In the genomic region with DNA sequence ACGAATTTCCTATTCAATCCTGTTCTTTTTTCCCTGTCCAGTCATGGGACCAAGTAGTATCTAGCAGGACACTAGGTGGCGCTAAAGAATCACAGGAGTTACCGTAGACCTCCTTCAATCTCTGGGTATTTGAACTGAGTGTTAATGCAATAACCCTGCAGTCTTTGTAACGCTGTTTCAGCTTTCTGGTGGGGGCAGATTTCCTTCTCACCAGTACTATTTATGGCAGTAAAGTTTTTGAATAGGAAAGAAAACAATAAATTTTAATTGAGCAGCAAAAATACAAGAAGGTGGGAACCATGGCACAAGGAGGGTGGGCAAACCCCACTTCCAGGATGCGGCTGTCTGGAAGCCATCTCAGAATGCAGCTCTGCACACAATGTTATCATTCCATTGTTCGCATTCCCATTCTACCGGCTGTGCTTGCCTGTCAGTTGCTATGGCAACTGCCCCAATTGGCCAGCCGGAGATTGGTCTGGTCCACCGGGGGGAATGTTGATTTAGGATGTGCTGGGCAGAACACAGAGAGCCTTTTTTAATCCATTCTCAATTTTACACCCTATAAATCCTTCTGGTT, we compare ENCODE assay signal across 8 mouse cellular contexts.
DNase-seq lines count a peak whose midpoint lies in the region; TF ChIP-seq lines count a peak whose summit lies in the region.

No protein-coding gene starts in this region.

- peak; percentile 69 for DNase-seq in urinary bladder, postnatal 14 days (ENCODE audit: low spot score)
- no peak for DNase-seq in urinary bladder, postnatal 10 days (ENCODE audit: low spot score)
- peak; percentile 39 to 73 for DNase-seq in cerebellum, postnatal 4 days (ENCODE audit: low spot score in 2 of 2)
- peak; percentile 60 for DNase-seq in gastrocnemius, adult 2 months
- peak; percentile 74 for DNase-seq in induced T-regulatory cell, adult 2 months (ENCODE audit: low read depth)
- DNase-seq in left cerebral cortex, adult 18-20 months (ENCODE audit: low spot score in 2 of 2), result peak; percentile 69 to 79
- DNase-seq in mesoderm, embryonic 11.5 days (ENCODE audit: low read depth, low spot score), result peak; percentile 92
- DNase-seq in spleen, postnatal 36 days (ENCODE audit: low spot score in 2 of 2), result peak; percentile 10 to 38

- no peak overlapping the region for H3K4me3 ChIP-seq in gastrocnemius, adult 2 months

- no peak overlapping the region for H3K27ac ChIP-seq in gastrocnemius, adult 2 months

- TF ChIP-seq CTCF in gastrocnemius, adult 2 months (IDR thresholded peaks at IDR 0.05), result peak; percentile 82

- intact Hi-C loops in gastrocnemius, adult 2 months (cut with DNase I), result loop anchor here (1.0 to 10.0 kb wide), 2 partner anchors 305 to 1352 kb away; no protein-coding TSS in a partner anchor
